Mouse (Mus musculus) neural tube, embryonic 10.5 days (tissue): Measurements from ENCODE around the gene Olfr891.
"Not testable (repeated sequence)": the region's sequence is repeated elsewhere in the genome, so short reads cannot be mapped to it uniquely, and the experiment has no call there.

Experiments
- DNase-seq: peaks from one replicate; pipeline ENCODE4 v3.0.0-alpha.2; 2017; ENCODE audit warnings: low spot score; ENCODE audit errors: extremely low spot score

Gene Olfr891

GRCm38 (mm10) chr9:38180721-38181120, at the start of gene Olfr891:
Gene Olfr891 (minus strand): TSS chr9:38180821.
- no peak for DNase-seq

GRCm38 (mm10) chr9:38217755-38218154, 37.1 kb upstream of the Olfr891 start, which contains the start of gene Olfr894:
Gene Olfr894 (plus strand): TSS chr9:38218055.
- DNase-seq, result no peak

GRCm38 (mm10) chr9:38208065-38208464, 27.4 kb upstream of the Olfr891 start, which contains the start of gene Olfr893:
Gene Olfr893 (plus strand): TSS chr9:38208365.
- DNase-seq, result no peak

- not testable (repeated sequence) for DNase-seq
Measured at GRCm38 (mm10) chr9:38168341-38168740, 12.3 kb downstream of the Olfr891 start.

GRCm38 (mm10) chr9:38142217-38142616, 38.4 kb downstream of the Olfr891 start, which contains the start of gene Olfr890:
Gene Olfr890 (plus strand): TSS chr9:38142517.
- DNase-seq, result no peak
